Mouse (Mus musculus) retina, adult 2 months (tissue): ENCODE data around the gene Pdzd3.
"Not testable (repeated sequence)": the region's sequence is repeated elsewhere in the genome, so short reads cannot be mapped to it uniquely, and the experiment has no call there.

Experiments used
- DNase-seq: peaks from one replicate; pipeline ENCODE4 v3.0.0-alpha.2; 2012; ENCODE audit warnings: low read depth, low spot score

Gene Pdzd3

DNA sequence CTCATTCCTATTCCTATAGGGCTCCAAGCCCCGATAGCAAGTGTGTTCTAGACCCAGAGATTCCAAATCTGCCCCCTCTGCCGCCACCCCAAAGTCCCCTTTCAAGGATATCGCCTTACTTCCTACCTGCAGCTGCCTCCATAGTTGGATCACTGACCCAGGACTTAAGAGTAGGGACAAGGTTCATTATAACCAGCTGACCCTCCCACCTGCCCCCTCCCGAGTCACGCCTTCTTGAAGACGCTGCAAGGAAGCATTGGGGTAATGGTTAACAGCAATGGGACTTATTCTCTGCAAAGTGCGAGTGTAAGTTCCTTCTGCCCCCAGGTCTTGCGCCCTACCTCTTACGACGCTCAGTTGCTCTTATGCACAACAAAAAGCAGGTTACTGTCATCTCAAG lies at the start of gene Pdzd3:
TSS of gene Pdzd3 (minus strand) at position 158 of the 400 bp plus-strand sequence.
- no peak for DNase-seq

DNA sequence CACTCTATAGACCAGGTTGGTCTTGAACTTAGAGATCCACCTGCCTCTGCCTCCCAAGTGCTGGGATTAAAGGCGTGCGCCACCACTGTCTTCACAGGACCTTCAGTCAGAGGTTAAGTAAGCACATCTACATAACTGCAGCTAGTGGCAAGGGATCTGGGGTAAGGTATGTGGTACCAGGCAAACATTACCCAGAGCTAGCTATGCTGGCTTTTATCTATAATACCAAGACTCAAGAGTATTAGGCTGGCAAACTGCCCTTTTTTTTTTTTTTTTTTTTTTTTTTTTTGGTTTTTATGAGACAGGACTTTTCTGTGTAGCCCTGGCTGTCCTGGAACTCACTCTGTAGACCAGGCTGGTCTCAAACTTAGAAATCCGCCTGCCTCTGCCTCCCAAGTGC lies 48.7 kb upstream of the Pdzd3 start:
- DNase-seq: not testable (repeated sequence)

DNA sequence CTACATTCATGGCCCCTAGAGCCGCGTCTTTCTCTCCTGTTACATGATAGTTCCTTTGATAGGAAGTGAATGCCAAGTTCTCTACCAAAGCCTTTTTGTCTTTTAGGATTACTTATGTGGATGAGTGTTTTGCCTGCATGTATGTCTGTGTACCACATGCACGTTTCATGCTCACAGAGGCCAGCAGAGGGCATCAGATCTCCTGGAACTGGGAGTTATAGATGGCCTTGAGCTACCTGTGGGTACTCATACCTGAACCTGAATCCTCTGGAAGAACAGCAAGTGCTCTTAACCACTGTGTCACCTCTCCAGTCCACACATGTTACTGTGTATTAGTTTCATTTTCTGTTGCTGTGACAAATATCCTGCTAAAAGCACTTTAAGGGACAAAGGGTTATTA lies 41.2 kb upstream of the Pdzd3 start:
- DNase-seq: no peak

DNA sequence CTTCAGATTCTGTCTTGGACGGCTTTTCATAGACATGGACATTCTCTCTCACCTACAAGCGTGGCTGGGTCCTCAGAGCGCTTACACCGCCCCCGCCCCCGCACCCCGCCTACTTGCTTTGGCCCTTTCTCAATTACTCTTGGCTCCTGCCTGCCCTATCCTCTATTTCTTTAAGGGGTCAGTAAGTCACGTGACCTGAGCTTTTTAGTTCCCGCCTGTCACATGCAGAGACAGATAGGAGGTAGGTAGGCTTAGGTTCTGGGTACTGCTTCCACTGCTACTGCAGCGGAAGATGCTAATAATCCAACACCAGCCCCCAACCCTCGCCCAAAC lies 37.7 kb upstream of the Pdzd3 start:
- DNase-seq: no peak

DNA sequence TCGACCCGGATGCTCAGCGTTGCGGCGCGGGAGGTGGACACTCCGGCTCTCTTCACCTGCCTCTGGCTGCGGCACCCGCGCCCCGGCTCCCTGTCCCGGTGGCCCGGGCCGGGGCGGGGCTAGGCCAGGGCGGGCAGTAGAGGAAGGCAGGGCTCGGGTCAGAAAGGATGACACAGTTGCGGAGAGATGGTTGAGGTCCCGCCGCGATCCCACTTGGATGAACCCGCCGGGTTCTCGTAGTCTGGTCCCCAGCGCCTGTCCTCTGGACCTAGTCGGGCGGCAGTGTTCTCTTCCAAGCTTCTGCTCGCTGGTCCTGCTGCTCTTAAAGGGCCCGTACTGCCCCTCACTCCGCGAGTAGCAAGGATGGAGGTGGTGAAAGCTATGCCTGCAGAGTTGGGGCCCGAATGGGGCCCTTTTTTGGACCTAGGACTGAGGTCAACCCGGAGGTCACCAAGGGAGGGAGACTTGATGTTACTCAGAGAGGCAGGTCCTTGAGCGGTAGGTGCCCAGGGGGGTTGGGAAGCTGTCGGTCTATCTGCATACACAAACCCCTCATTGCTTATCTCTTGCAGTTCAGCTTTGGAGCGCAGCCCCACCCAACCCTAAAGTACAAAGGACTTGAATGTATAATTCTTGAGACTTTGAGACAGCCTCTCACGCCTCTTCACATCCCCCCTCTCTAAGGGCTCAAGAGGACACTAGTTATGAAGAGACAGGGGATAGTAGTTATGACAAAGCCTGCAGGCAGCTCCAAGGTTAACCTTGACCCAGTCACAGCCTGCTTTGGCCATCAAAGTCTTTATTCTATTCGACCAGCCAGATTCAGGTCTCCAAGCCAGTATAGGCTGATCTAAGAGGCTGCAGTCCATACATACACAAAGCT lies 37.0 kb upstream of the Pdzd3 start, which contains the start of gene Abcg4:
TSS of gene Abcg4 (minus strand) at position 540 of the 883 bp plus-strand sequence.
- no peak for DNase-seq

DNA sequence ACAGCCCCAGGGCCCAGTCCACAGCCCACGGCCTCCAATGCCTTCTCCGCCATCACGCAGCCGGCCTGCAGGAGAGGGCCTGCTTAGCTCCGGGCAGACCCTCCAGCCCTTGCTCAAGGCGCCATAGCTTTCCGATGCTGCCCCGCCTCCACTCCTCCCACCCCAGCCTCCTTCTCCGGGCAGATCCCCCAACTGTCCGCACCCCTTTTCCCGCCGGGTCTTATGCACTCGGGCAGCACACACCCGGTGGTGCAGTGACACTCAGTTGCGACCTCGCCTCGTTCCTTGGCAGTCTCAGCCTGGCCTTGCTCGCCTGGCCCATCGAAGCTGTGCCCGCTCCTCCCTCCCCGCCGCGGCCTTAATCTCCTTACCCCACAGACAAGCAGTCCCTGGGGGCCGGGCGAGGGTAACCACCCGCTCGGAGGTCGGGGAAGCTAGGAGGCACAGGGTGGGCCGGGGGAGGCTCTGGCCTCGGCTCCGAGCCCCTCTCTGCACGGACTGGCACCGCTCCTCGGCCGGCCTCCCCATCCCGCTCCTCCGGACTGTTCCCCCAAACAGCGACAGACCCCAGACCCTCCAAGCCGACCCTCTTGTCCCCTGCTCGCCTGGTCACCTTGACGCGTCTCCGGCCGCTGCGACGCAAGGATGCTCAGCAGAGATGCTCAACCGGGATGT lies 36.3 kb upstream of the Pdzd3 start:
- peak; percentile 69 for DNase-seq

DNA sequence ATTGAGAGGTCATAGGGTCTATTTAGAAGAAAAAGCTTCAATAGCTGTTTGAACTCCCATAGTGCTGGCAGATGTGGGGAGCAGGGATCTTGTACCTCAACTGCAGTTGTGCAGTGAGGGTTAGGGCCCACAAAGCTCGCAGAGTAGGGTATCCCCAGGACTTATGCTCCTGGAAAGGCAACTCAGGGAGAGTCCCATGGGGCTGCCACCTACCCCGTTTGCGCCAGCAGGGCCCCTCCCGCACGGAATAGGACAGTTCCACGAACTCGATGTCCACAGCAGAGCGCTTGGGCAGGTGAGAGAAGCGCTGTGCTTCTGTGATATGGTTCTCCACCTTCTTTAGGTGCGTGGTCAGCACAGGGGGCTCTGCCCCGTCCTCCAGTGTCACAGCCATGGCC lies 35.7 kb upstream of the Pdzd3 start:
- no peak for DNase-seq

DNA sequence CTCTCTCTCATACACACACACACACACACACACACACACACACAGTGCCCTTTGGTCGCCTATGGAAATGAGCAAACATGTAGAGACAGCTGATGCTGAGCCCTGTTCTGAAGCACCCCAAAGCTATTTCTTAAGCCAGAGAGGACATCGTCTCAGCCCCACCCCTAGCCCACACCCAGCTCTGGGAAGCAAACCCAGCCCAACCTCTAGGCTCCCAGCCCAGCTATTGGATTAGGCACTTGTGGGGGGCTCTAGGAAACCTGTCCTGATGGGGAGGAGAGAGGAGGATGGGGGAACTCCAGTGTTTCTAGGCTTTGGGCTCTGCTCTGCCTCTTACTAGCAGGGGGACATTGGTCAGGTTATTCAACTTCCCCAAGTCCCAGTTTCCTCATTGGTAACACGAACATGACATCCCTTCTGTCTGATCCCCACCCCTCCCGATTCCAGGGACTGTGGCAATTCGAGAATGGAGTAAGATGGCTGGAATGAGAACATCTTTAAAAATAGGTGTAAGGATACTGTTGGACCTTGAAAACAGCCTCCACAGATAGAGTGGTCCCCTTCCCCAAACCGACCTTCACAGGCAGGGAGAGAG lies 35.1 kb upstream of the Pdzd3 start:
- no peak for DNase-seq

DNA sequence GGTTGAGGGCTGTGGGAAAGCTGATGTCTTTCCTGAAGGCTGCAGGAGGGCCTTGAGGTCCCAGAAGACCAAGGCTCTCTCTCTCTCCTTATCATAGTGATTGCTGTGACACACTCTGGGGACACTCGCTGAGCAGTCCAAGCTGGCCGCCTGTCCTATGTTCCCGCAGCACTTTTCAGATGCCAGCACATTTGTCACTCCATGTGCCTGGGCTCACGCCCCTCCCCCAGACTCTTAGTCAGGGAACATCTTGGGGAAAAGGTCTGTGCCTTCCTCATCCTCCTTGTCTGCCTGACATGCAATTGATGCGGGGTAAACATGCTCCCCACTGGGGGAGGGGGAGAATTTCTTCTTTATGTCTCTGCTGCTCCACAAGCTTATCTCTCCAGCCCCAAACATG lies 31.9 kb upstream of the Pdzd3 start:
- DNase-seq: no peak

DNA sequence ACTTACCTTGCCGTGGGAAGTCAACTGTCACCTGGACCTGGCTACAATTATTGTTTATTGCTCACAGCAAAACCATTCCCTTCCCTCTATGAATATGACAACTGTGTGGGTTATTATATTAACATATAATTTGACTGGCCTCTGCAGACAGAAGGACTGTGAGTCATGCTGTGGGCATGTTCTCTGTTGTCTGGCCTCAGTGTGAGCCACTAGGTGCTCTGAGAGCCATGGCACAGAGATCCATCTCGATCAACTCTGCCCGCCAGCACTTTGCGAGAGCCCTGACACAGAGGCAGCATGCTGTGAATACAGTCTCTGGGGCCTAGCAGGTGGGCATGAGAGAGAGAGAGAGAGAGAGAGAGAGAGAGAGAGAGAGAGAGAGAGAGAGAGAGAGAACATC lies 18.7 kb upstream of the Pdzd3 start:
- no peak for DNase-seq

DNA sequence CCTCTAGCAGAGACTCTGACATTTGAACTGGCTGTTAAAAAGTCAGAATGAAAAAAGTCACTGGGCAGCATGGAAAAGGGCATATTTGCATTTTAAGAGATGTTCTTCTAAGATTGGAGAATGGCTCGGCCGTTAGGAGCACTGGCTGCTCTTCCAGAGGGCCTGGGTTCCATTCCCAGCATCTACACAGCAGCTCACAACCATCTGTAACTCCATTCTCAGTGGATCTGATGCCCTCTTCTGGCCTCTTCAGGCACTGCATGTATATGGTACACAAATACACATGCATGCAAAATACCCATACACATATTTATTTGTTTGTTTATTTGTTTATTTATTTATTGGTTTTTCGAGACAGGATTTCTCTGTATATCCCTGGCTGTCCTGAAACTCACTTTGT lies 17.8 kb upstream of the Pdzd3 start:
- no peak for DNase-seq

DNA sequence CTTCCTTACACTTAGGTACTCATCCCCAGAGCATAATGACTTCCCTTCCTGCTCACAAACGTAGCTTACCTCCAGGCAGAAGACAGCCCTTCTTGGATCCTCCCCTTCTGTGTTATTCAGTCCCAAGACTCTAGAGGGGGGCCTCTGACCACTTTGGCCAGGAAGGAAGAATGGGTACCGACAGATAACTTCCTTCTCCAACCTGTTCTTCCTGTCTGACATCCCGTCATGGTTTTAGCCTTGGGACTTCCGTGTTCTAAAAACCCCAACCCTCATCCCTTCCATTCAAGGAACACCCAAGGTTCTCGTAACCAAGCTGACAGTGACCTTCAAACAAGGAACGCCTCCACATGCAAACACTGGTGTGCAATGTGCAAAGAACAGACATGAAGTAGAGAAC lies 17.2 kb upstream of the Pdzd3 start, which contains the start of gene Nlrx1:
TSS of gene Nlrx1 (minus strand) at position 168 of the 400 bp plus-strand sequence.
- DNase-seq: no peak

DNA sequence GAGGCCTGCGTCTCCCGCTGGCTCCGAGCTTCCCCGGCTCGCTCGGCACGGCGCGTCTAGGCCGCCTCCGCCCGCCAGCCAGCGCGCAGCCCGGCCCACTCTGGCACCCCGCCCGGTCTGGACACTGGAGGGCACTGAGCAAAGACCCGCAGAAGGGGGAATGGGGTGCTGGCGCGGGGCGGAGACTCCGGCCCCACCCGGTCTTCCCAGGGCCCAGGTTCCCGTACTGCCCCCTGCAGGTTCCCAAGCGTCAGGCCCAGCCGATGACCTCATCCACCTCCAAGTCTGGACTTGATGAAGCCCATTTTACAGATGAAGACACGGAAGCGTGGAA lies 16.7 kb upstream of the Pdzd3 start:
- no peak for DNase-seq

DNA sequence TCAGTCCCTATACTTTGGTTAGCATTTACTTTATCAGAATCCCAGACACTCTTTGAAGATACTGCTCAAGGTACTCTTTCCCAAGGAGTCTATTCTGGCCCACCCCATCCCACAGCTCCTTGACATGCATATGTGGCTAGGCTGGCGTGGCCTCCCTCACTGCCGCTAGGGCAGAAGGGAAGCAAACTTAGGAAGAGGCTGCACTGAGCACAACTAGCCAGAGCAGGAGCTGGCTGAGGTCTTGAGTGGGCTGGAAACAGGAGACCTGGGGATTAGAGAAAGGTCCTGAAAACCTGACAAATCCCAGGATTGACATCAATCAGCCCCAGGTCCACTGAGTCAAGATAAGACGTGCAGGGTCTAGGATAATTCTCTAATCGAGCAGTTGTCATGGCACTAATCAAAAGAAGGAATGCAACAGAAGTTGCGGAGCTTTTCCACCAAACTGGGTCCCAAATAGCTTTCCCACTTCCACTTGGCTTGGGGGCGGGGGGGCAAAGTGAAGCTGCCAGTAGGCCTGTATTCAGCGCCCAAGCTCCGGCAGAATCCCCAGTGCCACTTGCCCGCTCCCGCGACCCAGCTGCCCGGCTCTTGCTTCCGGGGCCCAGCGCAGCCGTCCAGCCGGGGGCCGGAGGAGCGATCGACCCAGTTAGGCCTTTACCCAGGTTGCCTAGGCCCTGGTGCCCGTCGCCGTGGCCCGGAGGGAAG lies 16.2 kb upstream of the Pdzd3 start:
- no peak for DNase-seq

DNA sequence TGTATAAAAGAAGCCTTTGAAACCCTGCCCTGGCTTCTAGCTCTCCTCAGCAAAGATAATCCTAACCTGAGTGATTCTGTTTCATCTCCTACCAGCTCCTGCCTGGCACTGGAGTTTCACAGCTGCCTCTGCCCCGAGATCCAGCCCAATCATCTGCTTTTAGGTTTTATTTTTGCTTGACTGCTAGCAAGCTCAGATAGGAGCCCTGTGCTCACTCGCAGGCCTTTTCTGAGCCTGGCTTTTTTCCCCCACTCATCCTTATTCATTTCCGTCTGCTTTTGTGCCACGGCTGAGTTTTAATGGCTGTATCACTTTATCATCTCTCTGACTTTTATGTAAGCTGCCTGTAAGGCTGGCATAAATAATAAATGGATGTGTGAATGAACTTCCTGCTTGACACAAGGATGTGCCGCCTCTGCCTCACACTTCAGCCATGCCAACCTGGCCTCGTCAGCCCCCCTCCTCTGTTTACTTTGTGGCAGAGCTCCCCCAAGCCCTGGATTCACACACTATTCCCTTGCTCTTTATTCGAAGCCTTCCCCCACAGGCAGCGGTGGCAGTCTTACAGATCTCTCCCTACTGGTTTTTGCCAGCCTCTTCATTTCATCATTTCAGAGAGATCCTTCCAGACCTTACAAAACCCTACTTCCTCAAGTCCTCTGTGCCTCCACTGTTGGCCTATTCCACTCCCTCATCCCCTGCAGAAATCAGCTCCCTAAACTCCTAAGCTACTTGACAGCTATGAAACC lies 15.4 kb upstream of the Pdzd3 start:
- DNase-seq: no peak

DNA sequence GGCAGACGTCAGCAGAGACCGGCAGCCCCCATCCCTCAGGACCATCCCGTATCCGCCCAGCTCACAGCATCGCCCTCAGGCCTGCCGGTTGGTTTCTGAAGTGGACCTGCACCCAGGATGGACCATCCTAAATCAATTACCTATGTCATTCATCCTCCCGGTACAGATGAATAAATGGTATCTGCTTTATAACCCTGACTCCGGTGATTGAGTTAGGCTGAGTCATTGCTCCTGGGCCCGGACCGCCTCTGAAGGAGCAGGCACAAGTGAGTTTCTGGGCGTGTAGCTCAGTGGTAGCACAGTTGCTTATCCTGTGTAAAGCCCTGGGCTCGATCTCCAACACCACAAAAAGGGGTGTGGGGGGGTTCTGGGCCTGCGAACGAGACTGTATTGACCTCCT lies 10.1 kb upstream of the Pdzd3 start:
- DNase-seq: no peak

DNA sequence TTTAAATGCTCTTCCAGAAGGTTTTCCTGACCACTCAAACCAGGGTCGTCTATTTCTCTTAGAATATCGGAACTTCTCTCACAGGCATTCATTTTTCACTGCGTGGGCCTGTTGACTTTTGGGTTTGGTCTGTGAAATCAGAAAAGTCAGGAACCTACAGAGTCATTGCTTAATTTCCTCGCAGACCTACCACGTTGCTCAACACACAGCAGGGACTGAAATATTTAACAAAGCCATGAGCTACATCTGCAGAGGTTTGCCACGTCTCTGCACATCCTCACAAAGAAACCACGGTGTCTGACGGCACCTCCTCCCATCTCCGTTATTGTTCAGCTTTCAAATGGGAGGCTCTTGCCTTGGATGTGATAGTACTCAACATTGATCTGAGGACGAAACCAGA lies 7.7 kb upstream of the Pdzd3 start:
- no peak for DNase-seq

DNA sequence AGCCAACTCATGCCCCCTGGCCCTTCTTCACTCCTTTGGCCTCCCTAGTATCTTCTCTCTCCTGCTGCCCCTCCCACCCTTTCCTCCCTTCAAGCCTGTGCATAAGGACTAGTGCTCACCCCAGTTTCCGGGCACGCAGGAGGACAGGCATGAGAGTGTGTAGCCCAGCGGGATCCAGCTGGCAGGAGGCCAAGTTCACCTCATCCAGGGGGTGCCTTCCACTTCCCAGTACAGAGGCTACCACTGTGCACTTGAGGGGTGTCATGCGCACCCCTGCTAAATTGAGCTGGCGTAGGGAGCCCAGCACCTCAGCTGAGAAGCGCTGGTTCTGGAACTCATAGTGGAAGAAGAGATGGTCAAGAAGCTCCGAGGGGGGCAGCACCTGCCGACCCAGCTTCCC lies 4.9 kb upstream of the Pdzd3 start:
- DNase-seq: no peak

DNA sequence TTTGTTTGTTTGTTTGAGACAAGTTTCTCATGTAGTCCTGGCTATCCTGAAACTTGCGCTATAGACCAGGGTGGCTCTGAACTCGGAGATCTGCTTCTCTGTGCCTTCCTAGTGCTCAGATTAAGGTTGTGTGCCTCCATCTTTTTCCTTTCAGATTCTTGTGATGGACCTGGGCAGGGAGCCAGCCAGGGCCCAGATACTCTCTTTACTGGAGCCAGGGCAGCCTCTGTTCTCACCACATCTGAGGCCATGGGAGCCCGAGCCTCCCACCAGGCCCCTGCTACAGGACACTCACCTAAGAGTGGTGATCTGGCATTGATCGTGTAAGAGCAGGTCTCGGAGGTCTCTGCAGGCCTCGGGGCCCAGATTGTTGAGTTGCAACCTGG lies 3.9 kb upstream of the Pdzd3 start:
- no peak for DNase-seq

DNA sequence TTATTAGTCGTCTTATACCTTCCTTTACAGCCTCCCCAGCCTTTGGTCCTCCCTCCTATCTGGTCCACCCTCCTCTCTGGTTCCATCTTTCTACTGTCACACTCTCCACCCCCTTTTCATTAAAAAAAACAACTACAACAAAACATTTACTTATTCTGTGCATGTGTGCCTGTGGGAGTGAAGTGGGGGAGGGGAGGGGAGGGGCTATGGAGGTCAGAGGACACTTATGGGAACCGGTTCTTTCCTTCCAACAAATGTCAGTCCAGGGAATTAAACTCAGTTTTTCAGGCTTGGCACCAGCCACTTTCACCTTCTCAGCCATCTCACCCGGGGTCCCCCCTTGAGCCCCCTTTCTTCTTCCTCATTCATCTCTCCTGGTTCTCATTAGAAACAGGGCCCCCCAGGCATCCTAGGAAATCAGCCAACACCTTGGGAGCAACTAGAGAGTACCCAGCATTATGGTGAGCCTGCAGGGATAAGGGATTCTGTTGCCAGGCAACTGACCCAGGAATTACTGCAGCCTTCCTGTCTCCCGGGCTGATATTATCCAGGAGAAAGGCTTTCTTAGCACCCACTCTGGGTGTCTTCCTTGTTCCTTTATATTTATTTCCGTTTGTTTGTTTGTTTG lies 3.4 kb upstream of the Pdzd3 start:
- DNase-seq: no peak

DNA sequence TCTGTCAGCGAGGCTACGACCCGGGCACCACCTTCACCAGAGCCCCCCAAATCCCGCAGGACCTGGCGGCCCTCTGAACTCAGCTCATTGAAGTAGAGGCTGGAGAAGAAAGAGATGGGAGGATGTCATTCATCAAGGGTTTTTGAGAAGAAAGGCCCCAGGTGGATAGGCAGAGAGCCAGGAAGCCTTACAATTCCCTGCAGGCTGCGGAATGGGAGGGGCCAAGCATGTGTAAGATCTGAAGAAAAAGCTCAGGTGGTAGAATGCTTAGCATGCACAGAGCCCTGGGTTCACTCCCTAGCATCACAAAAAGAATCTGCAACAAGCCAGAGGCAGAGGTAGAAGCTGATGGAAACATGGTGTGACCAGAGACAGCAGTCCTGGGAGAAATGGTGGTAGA lies 2.2 kb upstream of the Pdzd3 start:
- DNase-seq: no peak
